Mouse (Mus musculus) forebrain, embryonic 10.5 days (tissue): ENCODE results near the gene AU040320. TPM values are rescaled to one million over a fixed set of nuclear protein-coding genes. Genes with fewer than 3 reads are reported as not detected.
A peak's percentile ranks its signal among the peaks of the same experiment; 100 is the strongest.

Source experiments
- DNase-seq: peaks from one replicate; pipeline ENCODE4 v3.0.0-alpha.2; 2017; ENCODE audit warnings: low spot score; ENCODE audit errors: extremely low spot score
- H3K27ac ChIP-seq: fragments of 300-500 bp; sonication (generic); 2 replicates; pipeline ENCODE4 v1.5.1; 2016; ENCODE audit warnings: mild to moderate bottlenecking
- H3K27me3 ChIP-seq: fragments of 300-500 bp; sonication (generic); 2 replicates; pipeline ENCODE4 v1.6.1; 2016; ENCODE audit warnings: mild to moderate bottlenecking; ENCODE audit not compliant: poor library complexity, severe bottlenecking
- H3K36me3 ChIP-seq: fragments of 300-500 bp; sonication (generic); replicated peaks from 2 replicates; pipeline ENCODE4 v1.6.1; 2016; ENCODE audit warnings: mild to moderate bottlenecking, moderate library complexity
- H3K4me1 ChIP-seq: fragments of 300-500 bp; sonication (generic); 2 replicates; pipeline ENCODE4 v1.6.1; 2016
- H3K4me3 ChIP-seq: fragments of 300-500 bp; sonication (generic); 2 replicates; pipeline ENCODE4 v1.5.1; 2016; ENCODE audit warnings: mild to moderate bottlenecking, moderate library complexity
- H3K9me3 ChIP-seq: fragments of 300-500 bp; sonication (generic); 2 replicates; pipeline ENCODE4 v1.6.1; 2016; ENCODE audit warnings: mild to moderate bottlenecking, moderate library complexity
- WGBS: fragments of 180-500 bp; shearing (Covaris S2); methylation state at CpG from one replicate; pipeline ENCODE4 v1.1.7; 2016; 5-methylcytosine and 5-hydroxymethylcytosine counted together
- polyA plus RNA-seq: library from polyadenylated mRNA; unstranded; fragments of >200 nt; fragmentation: Nextera tagmentation; extraction: Ambion mirVana; gene quantifications from 2 replicates; pipeline ENCODE4 v1.2.1, GENCODE M21; 2016

AU040320 gene
- polyA plus RNA-seq, 1 experiment from 2014 or later: 23.7 TPM

DNA sequence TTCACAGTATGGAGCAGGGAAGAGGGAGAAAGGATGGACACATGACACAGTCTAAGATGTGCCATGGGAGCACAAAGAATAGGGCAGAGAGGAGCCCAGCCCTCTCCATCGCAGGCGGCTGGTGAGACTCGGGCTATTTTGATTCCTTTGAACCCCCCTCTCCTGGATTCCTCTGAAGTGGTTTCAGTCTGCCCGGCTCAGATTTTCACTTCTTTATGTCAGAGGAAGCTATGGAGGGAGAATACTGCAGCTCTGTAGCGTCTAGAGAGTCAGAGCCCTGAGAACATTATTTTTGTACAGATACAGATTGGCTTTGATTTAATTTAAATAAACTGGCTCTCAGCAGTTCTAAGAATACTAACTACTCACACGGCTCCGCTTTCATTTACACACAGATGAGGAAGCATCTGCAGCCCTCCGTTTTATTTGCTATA is 25.8 kb downstream of the AU040320 start:
- no peak overlapping the region for H3K4me3 ChIP-seq
- H3K9me3 ChIP-seq: no peaks in the 10 kb centered on the region
- H3K4me1 ChIP-seq: peaks cover 51% of the 10 kb centered on the region
- DNase-seq: no peak
- H3K27ac ChIP-seq: peak overlapping the region; percentile 40; the same call in 1 of the 2 replicates
- H3K36me3 ChIP-seq: no peaks in the 10 kb centered on the region
- H3K27me3 ChIP-seq: no peaks in the 10 kb centered on the region
- 54% methylated on average over 8 of the region's 8 CpGs for WGBS

DNA sequence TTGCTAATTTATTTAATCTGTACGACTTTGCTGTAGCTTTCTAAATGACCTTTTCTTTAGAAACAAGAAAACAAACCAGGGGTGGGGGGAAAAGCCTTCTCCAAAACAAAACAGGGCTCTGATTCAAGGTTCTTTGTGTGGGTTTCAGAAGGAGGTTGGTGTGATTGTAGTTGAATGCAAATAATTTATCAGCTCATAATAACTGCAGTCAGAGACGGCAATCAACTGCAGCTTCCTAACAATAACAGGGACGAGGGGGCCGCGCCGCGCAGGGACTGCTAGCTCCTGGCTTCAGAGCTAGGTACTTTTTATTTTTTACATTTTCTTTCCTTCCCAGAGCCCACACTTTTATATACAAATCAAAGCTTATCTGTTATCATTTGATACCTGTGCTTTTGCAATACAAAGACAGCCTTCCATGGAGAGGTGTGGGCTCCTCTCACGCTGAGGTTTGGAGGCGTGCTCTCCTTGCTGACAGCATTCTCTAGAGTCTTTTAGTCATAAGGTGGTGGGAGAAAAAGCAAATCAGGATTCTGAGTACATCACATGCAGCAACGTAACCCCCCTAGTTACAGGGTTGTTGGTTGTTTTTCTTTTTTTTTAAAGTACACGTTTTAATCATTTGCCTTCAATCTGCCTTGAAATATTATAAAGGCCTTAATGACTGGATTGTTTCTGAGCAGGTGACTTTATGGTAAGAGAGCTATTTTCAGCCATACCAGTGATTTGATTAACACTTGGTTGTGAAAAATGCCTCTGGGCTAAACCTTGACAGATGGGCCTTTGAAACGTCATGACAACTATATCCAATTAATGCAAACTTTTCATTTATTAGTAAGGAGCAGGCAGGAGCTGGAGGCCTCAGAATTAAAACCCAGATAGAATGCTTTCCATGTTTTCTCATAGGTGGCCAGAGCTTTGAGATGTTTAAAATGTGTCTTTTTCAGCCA is 26.8 kb downstream of the AU040320 start:
- Histone ChIP-seq H3K36me3 (no peaks in the 10 kb centered on the region), H3K27me3 (no peaks in the 10 kb centered on the region), H3K4me1 (peaks cover 51% of the 10 kb centered on the region), H3K9me3 (no peaks in the 10 kb centered on the region), H3K4me3 (no peak overlapping the region), H3K27ac (peak overlapping the region; percentile 40; the same call in 1 of the 2 replicates)
- DNase-seq: no peak
- 58% methylated on average over 12 of the region's 12 CpGs for WGBS

DNA sequence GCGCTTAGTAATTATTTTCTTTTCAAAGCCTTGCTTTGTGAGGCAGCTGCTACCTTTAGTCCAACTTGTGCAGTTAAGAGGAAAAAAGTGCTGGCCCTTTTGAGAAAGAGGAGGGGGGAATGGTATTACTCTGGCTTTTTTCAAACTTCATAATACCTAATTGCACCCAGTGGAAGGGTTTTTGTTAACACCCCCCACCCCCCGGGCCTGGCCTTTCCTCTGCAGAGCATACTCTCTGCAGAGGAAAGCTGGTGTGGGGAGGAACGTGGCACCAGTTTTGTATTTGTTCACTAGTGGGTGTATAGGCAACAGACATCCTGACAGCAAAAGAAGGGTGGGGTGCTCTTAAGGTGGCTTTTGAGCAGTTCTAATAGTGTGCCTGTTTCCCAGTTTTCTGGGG is 28.5 kb downstream of the AU040320 start:
- no peak overlapping the region; the same call in 1 of the 2 replicates for H3K4me3 ChIP-seq
- 0 out of 2 replicates have a peak overlapping the region, but pooled peaks have one; percentile 22 for H3K27ac ChIP-seq
- no peaks in the 10 kb centered on the region for H3K36me3 ChIP-seq
- 36% methylated on average over 3 of the region's 3 CpGs for WGBS
- peaks cover 51% of the 10 kb centered on the region for H3K4me1 ChIP-seq
- H3K27me3 ChIP-seq: no peaks in the 10 kb centered on the region
- DNase-seq: no peak
- no peaks in the 10 kb centered on the region for H3K9me3 ChIP-seq

DNA sequence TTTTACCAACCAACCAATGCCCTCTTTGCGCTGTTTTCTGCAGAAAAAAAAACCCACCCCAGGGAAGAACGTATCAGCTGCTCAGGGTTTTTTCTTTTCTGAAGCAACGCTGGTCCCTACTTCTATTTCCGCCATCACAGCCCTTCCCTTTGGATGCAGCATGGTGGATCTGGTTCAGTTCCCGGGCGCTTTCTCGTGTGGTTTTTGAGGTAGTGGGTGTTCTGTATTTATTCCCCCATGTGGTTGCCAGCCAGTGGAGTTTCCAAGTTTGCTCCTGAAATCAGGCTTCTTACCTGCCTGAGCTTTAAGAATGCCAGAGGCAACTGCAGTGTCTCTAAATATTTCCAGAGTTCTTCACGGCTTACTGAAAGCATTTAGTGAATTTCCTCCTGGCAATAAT is 29.2 kb downstream of the AU040320 start:
- whole genome bisulfite sequencing: 84% methylated on average over 8 of the region's 8 CpGs
- Histone ChIP-seq H3K27ac (0 out of 2 replicates have a peak overlapping the region, but pooled peaks have one; percentile 48), H3K4me1 (peaks cover 51% of the 10 kb centered on the region), H3K9me3 (no peaks in the 10 kb centered on the region), H3K27me3 (no peaks in the 10 kb centered on the region), H3K4me3 (no peak overlapping the region), H3K36me3 (0 out of 2 replicates have a peak, but pooled peaks cover 2% of the 10 kb centered on the region)
- DNase-seq: no peak

DNA sequence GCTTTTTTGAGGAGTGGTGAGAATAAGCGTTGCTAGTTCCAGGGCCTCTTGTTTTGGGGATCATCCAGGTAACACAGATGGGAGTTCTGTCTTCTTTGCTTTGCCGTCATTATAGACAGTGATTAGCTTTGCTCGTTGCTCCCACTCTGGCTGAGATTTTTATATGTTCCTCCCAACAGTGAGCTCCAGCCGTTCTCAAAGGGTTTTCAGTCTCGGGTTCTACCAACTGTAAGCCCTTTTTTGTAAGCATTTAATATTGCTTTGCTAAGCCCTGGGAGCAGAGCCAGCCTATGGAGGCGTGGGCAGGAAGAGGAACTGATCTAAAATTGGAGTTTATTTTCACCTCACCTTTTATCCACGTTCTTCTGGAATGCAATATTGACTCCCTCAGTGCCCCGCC is 29.7 kb downstream of the AU040320 start:
- no peak overlapping the region for H3K4me3 ChIP-seq
- DNase-seq: no peak
- H3K9me3 ChIP-seq: no peaks in the 10 kb centered on the region
- 84% methylated on average over 8 of the region's 8 CpGs for WGBS
- H3K27ac ChIP-seq: no peak overlapping the region
- 0 out of 2 replicates have a peak, but pooled peaks cover 2% of the 10 kb centered on the region for H3K36me3 ChIP-seq
- no peaks in the 10 kb centered on the region for H3K27me3 ChIP-seq
- H3K4me1 ChIP-seq: peaks cover 51% of the 10 kb centered on the region

DNA sequence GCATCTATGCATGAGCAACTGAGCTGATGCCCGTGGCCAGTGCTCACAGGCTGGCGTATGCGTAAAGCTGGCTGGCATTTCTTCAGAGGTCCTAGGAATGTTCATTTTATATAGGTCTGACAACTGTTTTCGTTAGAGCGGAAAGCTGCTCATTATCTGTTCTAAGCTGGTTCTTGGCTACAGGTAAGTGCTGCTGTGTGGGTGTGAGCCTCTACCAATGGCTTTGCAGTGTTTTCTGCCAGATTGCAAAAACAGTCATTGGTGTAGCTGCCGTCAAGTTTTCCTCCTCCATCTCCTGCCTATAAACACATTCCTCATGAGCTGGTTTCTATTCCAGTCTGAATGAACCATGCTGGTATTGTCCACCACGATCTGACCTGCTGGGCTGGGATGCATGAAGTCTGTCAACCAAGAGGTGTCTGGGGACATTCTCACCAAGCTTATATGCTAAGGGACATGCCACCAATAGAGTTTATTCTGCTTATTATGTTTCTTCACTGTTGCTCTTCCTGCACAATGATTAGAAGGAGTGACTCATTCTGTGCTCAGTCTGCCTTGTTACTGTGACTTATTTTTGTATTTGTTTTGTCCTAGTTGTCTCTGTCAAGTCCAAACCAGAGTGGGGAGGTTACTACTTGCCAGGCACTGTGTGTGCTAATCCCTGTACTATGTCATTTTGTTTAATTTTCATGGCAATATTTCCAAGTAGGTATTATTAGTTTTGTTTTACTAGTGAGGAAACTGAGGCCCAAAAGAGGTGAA is 39.2 kb downstream of the AU040320 start:
- Histone ChIP-seq H3K27ac (no peak overlapping the region), H3K4me3 (no peak overlapping the region), H3K4me1 (no peaks in the 10 kb centered on the region), H3K9me3 (peaks cover 3% of the 10 kb centered on the region; the same call in 1 of the 2 replicates), H3K36me3 (peaks cover 44% of the 10 kb centered on the region), H3K27me3 (no peaks in the 10 kb centered on the region)
- 92% methylated on average over 7 of the region's 7 CpGs for WGBS
- no peak for DNase-seq

DNA sequence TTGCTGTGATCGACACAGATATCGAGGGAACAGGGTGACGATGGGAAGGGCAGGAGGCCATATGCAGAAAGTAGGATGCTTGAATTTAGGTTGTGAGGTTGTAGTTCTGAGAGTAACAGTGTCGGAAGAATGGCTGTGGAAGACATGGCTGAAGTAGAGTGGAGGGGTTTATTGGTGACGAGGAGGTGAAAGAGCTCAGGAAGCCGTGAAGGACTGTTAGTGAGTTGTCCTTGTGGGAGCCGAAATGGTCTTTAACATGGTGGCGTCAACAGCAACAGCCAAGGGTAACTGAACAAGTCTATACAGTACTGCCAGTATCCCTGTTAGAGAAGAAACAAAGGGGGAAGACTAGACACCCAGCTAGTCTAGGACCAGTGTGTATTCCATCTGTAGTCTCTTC is 48.8 kb downstream of the AU040320 start:
- WGBS: 93% methylated on average over 8 of the region's 8 CpGs
- Histone ChIP-seq H3K4me1 (peaks cover 17% of the 10 kb centered on the region), H3K27ac (no peak overlapping the region), H3K9me3 (no peaks in the 10 kb centered on the region), H3K27me3 (no peaks in the 10 kb centered on the region), H3K4me3 (no peak overlapping the region), H3K36me3 (no peaks in the 10 kb centered on the region; the same call in 1 of the 2 replicates)
- DNase-seq: no peak

DNA sequence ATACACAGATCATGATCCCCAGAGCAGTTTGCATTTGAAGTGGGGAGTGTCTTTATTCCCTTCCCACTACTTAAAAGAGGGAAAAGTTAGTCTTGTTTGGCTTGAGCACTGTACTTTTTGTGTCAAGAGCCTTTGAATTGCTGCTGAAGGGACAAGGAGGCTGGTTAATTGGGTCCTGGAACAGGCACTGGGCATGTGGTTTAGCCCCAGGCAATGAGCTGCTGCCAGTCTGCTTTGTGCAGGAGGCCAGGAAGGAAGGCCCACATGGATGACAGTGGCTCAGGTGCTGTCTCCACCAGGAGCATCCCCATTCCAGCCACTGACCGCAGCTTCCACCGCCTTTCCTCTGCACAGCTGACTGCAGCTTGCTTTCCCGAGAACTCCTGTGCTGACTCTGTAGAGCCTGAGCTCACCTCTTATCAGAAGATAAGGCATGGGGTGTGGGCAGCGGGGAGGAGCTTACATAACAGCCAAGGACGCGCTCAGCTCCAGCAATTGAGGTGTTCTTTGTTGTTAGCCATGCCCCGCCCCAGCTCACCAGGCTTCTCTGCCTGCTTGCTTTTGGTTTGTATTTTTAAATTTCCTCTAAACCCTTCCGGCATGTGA is 50.0 kb downstream of the AU040320 start:
- Histone ChIP-seq H3K4me1 (peaks cover 17% of the 10 kb centered on the region), H3K9me3 (no peaks in the 10 kb centered on the region), H3K36me3 (no peaks in the 10 kb centered on the region; the same call in 1 of the 2 replicates), H3K4me3 (no peak overlapping the region), H3K27me3 (no peaks in the 10 kb centered on the region), H3K27ac (peak overlapping the region; percentile 30; the same call in 1 of the 2 replicates)
- no peak for DNase-seq
- WGBS: 32% methylated on average over 8 of the region's 8 CpGs

DNA sequence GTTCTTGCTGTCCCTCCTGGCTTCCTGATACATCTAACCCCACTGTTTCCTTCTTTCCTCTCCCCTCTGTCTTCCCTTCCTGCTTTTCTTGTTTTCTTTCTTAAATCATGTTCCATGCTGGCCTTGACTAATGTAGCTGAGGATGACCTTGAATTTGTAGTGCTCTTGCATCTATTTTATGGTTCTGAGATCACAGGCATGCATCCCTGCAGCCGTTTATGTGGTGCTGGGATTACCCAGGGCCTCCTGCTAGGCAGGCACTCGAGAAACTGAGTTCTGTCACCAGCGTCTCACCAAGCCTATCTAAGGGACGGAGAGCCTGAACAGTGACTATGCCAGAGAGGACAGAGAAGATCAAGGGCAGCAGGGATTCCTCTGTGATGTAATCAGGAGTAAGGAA is 52.4 kb downstream of the AU040320 start:
- Histone ChIP-seq H3K27me3 (no peaks in the 10 kb centered on the region), H3K27ac (no peak overlapping the region), H3K9me3 (no peaks in the 10 kb centered on the region), H3K4me1 (peaks cover 17% of the 10 kb centered on the region), H3K36me3 (peaks cover 10% of the 10 kb centered on the region), H3K4me3 (no peak overlapping the region)
- DNase-seq: no peak
- 73% methylated on average over 4 of the region's 4 CpGs for WGBS

DNA sequence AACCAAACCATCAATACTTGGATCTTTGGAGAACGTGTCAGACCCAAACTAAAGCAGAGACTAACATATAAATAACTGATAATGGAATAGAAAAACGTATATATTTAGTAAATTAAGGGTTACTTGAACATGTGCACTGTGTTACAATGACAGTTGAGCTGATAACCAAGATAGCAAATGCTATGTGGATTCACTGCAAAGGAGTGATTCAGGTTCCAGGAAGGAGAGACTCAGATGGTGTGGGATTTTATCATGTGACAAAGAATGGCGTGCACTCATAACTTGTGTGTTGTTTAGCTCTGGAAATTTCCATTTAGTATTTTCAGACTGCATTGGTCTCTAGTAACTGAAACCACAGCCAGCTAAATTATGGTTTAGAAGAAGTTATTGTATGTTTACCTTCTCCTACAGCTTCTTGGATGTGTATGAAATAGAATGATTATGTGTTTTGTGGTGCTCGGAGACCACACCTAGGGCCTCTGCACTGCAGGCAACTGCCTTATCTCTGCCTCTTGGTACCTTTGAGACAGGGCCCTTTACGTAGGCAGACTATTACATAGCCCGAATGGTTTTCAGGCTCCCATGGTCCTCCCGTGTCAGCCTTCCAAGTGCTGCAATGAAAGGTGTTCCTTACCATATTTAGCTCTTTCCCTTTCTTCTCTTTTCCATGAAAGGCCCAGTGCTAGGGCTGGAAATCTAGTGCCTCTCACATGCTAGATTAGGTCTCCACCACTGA is 53.5 kb downstream of the AU040320 start:
- WGBS: 90% methylated on average over 7 of the region's 7 CpGs
- Histone ChIP-seq H3K36me3 (peaks cover 14% of the 10 kb centered on the region), H3K4me3 (no peak overlapping the region), H3K9me3 (no peaks in the 10 kb centered on the region), H3K4me1 (peaks cover 17% of the 10 kb centered on the region), H3K27ac (no peak overlapping the region), H3K27me3 (no peaks in the 10 kb centered on the region)
- no peak for DNase-seq

DNA sequence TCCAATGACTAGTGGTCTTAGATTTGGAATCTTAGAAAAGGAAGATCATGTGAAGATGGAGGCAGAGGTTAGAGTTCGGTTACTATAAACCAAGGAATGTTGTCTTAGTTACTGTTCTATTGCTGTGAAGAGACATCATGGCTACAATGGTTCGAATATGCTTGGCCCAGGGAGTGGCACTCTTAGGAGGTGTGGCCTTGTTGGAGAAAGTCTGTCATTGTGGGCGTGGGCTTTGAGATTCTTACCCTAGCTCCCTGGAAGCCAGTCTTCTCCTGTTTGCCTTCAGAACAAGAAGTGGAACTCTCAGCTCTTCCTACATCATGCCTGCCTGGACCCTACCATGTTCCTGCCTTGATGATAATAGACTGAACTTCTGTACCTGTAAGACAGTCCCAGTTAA is 57.2 kb downstream of the AU040320 start:
- DNase-seq: no peak
- no peak overlapping the region for H3K27ac ChIP-seq
- H3K27me3 ChIP-seq: no peaks in the 10 kb centered on the region
- H3K9me3 ChIP-seq: no peaks in the 10 kb centered on the region
- 90% methylated on average over 3 of the region's 3 CpGs for WGBS
- H3K4me1 ChIP-seq: no peaks in the 10 kb centered on the region
- no peak overlapping the region for H3K4me3 ChIP-seq
- H3K36me3 ChIP-seq: peaks cover 26% of the 10 kb centered on the region

DNA sequence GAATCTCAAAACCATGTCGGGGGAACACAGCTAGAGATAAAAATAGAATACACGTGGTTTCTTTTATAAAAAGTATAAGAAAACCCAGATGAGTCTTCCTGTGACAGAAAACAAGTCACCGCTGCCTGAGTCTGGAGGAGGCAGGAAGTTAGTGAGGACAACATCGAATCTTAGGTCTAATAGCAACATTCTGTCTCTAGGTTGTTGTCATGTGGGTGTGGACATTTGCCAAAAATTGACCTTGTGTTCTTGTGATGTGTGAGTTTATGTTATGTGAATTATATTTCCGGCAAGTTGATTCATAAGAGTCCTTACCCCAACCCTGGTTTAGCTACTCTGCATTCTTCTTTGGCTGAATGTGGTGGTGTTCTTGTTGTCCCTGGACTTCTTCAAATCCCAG is 59.9 kb downstream of the AU040320 start:
- no peaks in the 10 kb centered on the region for H3K4me1 ChIP-seq
- no peak overlapping the region for H3K27ac ChIP-seq
- peaks cover 46% of the 10 kb centered on the region for H3K36me3 ChIP-seq
- no peaks in the 10 kb centered on the region for H3K27me3 ChIP-seq
- no peaks in the 10 kb centered on the region for H3K9me3 ChIP-seq
- 92% methylated on average over 5 of the region's 5 CpGs for WGBS
- DNase-seq: no peak
- H3K4me3 ChIP-seq: no peak overlapping the region
